Mouse (Mus musculus) brain, embryonic 14.5 days (tissue): ENCODE results near the gene Ebf3.

Experiments
- CTCF ChIP-seq: fragments of 200-500 bp; IDR thresholded peaks from 2 replicates; pipeline ENCODE4 v1.5.1; 2012; ENCODE audit warnings: inconsistent platforms, mild to moderate bottlenecking, moderate library complexity, borderline replicate concordance; ENCODE audit not compliant: insufficient read depth, insufficient read length; ENCODE audit errors: extremely low read depth
- POLR2A ChIP-seq: fragments of 200-500 bp; IDR thresholded peaks from 2 replicates; pipeline ENCODE4 v1.6.1; 2012; ENCODE audit warnings: mild to moderate bottlenecking, inconsistent platforms, borderline replicate concordance; ENCODE audit not compliant: poor library complexity, insufficient read depth, insufficient read length, severe bottlenecking; ENCODE audit errors: extremely low read depth

DNA sequence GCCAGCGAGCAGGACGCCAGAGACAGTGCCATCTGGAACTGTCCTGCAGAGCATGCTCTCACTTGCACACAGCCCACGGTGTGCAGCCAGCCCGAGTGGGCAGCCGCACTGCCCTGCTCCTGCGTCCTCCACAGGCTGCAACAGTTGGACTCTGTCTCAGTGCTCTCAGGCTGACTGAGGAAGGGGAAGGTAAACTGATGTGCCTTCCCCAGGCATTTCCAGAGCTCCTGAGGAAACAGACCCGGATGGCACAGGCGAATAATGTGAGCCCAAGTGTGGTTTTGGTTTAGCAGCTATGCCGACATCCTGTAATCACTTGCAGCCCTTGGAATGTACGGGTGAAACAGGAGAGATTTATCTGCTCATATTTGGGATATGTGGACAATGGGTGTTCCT, 10.5 kb downstream of the Ebf3 start:
- TF ChIP-seq CTCF (no peak), POLR2A (no peak)
